Mouse (Mus musculus): ENCODE data around the gene Tmem176b. TPM values are rescaled to one million over a fixed set of nuclear protein-coding genes. Genes with fewer than 3 reads are reported as not detected.
"Not testable (repeated sequence)": the region's sequence is repeated elsewhere in the genome, so short reads cannot be mapped to it uniquely, and the experiment has no call there.

The Tmem176b gene
- polyA plus RNA-seq, 1 experiment from 2014 or later: 57.7 TPM

DNA sequence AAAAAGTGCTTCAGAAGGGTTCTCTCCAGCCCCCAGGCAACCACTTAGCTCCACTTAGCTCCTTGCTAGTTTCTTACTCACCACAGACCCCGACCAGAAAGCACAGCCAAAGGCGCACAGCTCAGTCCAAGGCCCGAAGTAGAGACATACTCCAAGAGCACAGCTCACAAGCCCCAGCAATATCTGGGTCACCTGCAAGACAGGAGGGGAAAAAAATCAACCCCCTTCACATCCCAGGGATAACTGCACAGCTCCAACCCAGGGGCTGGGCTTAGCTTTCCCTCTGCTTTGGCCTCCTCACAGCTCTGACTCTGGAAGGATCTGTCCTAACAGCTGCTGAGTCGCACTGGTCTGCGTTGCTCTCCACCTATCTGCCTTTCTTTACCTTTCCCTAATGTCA, 5.2 kb downstream of the Tmem176b start:
- H3K27me3 ChIP-seq (ENCODE audit: low read depth, poor library complexity, severe bottlenecking): no peaks in the 10 kb centered on the region
- WGBS: 84% methylated on average over 5 of the region's 5 CpGs
- H3K27ac ChIP-seq: no peak overlapping the region
- H3K4me3 ChIP-seq: no peak overlapping the region
- no peak for DNase-seq (ENCODE audit: low spot score)
- peaks cover 38% of the 10 kb centered on the region for H3K36me3 ChIP-seq
- no peaks in the 10 kb centered on the region for H3K9me3 ChIP-seq (replicated peaks)
- peaks cover 16% of the 10 kb centered on the region for H3K4me1 ChIP-seq

DNA sequence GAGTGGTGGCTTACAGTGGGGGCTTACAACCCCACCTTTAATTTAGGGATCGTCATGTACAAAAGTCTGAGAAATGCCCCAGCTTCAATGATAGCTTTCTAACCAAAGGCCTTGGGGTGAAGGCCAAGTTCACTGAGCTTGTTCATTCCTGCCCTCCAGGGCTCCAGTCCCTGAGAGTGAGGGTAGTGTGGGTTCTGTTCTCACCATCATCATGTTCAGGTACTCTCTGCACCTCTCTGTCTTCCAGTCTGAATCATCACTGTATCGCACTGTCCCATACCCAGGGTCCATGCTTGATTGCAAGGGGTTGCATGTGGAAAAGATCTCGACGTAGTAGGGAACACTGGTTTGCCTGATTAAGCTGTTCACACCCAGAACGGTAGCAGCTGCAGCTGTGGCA, 6.1 kb downstream of the Tmem176b start:
- no peak for DNase-seq (ENCODE audit: low spot score)
- 88% methylated on average over 5 of the region's 5 CpGs for WGBS
- no peaks in the 10 kb centered on the region for H3K9me3 ChIP-seq (replicated peaks)
- no peaks in the 10 kb centered on the region for H3K27me3 ChIP-seq (ENCODE audit: low read depth, poor library complexity, severe bottlenecking)
- H3K4me3 ChIP-seq: no peak overlapping the region
- H3K27ac ChIP-seq: no peak overlapping the region
- peaks cover 38% of the 10 kb centered on the region for H3K36me3 ChIP-seq
- peaks cover 7% of the 10 kb centered on the region for H3K4me1 ChIP-seq

DNA sequence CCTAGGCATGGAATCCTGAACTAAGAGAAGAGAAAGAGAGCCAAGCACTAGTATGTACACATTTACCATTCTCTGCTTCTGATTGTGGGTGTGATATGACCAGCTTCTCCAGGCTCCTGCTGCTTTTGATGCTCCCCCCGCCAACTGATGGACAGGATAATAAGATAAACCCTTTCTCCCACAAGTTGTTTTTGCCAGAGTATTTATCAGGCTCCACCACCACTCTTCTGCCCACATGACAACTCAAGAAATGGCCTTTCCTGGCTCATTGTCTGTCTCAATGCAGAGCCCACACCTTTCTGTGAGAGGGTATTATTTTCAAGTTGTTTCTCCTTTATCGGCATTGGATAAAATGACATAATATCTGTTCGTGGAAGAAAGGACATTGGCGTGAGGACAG, 7.8 kb downstream of the Tmem176b start:
- no peak for DNase-seq (ENCODE audit: low spot score)
- WGBS: 91% methylated on average over 4 of the region's 4 CpGs
- Histone ChIP-seq H3K4me1 (0 out of 2 replicates have a peak, but pooled peaks cover 3% of the 10 kb centered on the region), H3K27ac (no peak overlapping the region), H3K27me3 (ENCODE audit: low read depth, poor library complexity, severe bottlenecking) (no peaks in the 10 kb centered on the region), H3K9me3 (replicated peaks) (no peaks in the 10 kb centered on the region), H3K4me3 (no peak overlapping the region), H3K36me3 (peaks cover 38% of the 10 kb centered on the region)

DNA sequence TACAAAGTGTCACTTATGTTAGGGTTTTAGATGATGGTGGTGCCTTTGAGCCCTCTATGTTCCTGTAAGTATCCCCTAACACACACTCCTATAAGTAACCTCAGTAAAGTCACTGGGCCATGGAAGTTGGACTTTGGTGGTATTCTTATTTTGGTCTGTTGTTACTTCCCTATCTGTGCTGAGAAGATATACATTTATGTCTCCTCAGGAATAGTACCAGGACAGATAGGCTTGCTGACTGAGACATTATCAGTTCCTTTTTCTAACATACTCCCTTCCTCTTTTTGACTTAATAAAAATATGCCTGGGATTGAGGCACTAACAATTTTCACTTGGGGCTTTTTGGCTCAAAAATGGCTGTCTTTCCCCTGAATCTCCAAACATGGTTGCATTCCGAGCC, 8.9 kb downstream of the Tmem176b start:
- H3K27ac ChIP-seq: no peak overlapping the region
- H3K4me3 ChIP-seq: no peak overlapping the region
- 83% methylated on average over 1 of the region's 1 CpGs for WGBS
- DNase-seq (ENCODE audit: low spot score): no peak
- peaks cover 34% of the 10 kb centered on the region for H3K36me3 ChIP-seq
- H3K27me3 ChIP-seq (ENCODE audit: low read depth, poor library complexity, severe bottlenecking): no peaks in the 10 kb centered on the region
- 0 out of 2 replicates have a peak, but pooled peaks cover 3% of the 10 kb centered on the region for H3K4me1 ChIP-seq
- no peaks in the 10 kb centered on the region for H3K9me3 ChIP-seq (replicated peaks)

DNA sequence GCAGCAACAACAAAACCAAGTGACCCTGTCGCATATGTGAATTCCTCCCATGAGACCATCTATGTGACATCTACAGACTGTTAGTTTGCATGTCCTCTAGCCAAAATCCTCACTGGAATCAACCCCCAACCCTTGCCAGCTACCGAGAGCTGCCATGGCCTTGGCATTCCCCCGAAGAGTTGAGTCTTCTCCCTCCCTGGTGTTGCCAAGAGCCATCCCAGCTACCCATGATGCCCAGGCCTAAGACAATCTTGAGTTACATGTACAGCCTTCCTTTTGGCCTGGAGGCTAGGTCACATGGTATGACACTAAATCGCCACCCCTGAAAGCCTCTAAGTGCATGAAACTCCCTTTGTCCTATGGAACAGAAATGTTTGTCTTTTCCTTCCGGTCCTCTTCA, 10.2 kb downstream of the Tmem176b start:
- no peak for DNase-seq (ENCODE audit: low spot score)
- Histone ChIP-seq H3K27me3 (ENCODE audit: low read depth, poor library complexity, severe bottlenecking) (no peaks in the 10 kb centered on the region), H3K4me1 (0 out of 2 replicates have a peak, but pooled peaks cover 3% of the 10 kb centered on the region), H3K36me3 (peaks cover 34% of the 10 kb centered on the region), H3K27ac (no peak overlapping the region), H3K4me3 (no peak overlapping the region), H3K9me3 (replicated peaks) (no peaks in the 10 kb centered on the region)
- 91% methylated on average over 5 of the region's 5 CpGs for WGBS

DNA sequence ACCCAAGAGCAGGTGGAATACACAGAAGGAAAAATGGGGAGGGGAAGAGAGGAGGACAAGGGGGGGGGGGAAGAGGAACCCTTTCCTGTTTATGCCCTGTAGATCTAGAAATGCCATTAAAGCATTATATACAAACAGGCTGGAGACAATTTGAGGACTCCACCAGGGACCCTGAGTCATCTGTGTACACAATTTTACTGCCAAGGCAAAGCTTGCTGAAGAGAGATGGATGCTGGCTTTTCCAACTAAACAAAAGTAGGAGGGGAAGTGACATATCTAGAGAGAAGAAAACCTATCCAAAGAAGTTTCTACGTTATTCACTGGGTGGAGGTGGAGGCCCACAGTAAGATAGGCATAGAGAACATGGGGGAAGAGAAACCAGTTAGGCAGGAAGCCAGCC, 11.1 kb downstream of the Tmem176b start:
- no peaks in the 10 kb centered on the region for H3K9me3 ChIP-seq (replicated peaks)
- H3K4me1 ChIP-seq: 0 out of 2 replicates have a peak, but pooled peaks cover 3% of the 10 kb centered on the region
- 73% methylated on average over 1 of the region's 1 CpGs for WGBS
- H3K27me3 ChIP-seq (ENCODE audit: low read depth, poor library complexity, severe bottlenecking): no peaks in the 10 kb centered on the region
- DNase-seq (ENCODE audit: low spot score): no peak
- H3K27ac ChIP-seq: no peak overlapping the region
- no peak overlapping the region for H3K4me3 ChIP-seq
- peaks cover 26% of the 10 kb centered on the region for H3K36me3 ChIP-seq

DNA sequence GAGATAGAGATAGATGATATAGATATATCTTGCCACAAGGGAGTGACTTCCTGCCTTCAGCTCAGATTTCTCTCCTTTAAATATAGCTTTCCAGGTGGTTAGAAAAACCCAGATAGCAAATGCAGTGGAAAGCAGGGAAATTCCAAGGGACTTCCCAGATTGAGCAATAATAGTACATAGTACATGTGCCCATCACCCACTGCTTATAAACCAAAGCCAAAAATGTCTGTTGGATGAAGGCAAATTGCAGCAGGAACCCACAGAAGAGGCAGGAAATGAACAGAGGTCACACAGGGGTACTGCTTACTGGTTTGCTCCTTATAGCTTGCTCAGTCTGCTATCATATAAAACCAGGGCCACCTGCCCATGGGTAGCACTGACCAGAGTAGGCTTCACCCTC, 11.6 kb downstream of the Tmem176b start:
- no peaks in the 10 kb centered on the region for H3K9me3 ChIP-seq (replicated peaks)
- no peak overlapping the region for H3K4me3 ChIP-seq
- DNase-seq (ENCODE audit: low spot score): no peak
- peaks cover 20% of the 10 kb centered on the region for H3K36me3 ChIP-seq
- H3K27me3 ChIP-seq (ENCODE audit: low read depth, poor library complexity, severe bottlenecking): no peaks in the 10 kb centered on the region
- 0 out of 2 replicates have a peak, but pooled peaks cover 3% of the 10 kb centered on the region for H3K4me1 ChIP-seq
- H3K27ac ChIP-seq: no peak overlapping the region

DNA sequence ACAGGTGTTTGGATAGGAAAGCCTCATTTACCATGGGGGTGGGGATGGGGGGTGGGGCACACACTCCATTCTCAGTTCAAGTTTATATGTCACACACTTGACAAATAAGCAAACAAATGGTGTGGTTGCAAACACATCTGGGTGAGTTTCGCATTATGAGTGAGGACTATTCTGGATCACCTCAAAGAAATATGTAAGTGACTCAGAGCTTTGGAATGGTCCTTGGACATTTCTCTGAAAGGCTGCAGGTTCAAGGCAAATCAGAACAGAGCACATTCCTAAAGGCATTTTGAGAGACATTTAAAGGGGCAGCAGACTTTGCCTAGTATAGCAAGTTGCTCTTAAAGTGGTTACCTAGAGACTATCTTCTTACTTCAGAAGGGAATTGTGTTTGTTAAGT, 12.3 kb downstream of the Tmem176b start:
- H3K27me3 ChIP-seq (ENCODE audit: low read depth, poor library complexity, severe bottlenecking): no peaks in the 10 kb centered on the region
- no peak overlapping the region for H3K27ac ChIP-seq
- 78% methylated on average over 1 of the region's 1 CpGs for WGBS
- H3K4me3 ChIP-seq: no peak overlapping the region
- no peak for DNase-seq (ENCODE audit: low spot score)
- 0 out of 2 replicates have a peak, but pooled peaks cover 3% of the 10 kb centered on the region for H3K4me1 ChIP-seq
- H3K36me3 ChIP-seq: peaks cover 13% of the 10 kb centered on the region
- no peaks in the 10 kb centered on the region for H3K9me3 ChIP-seq (replicated peaks)

DNA sequence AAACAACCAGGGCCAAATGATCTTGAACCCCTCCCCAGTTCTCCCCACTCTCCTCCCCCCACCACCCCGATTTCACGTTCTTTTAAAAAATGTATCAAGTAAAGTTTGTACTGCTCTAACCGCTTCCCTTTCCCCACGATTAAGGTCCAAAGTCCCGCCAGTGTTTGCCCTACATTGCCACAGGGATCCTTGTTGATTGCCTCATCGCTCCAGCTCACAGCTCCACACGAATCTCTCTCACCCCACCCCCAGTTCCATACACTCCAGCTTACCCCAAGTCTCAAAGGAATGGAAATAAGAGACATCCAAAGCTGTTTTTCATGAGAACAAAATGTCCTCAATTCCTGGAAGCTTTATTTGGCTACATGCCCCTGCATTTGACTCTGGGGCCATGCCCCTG, 16.3 kb downstream of the Tmem176b start:
- no peaks in the 10 kb centered on the region for H3K27me3 ChIP-seq (ENCODE audit: low read depth, poor library complexity, severe bottlenecking)
- WGBS: 72% methylated on average over 7 of the region's 7 CpGs
- H3K4me3 ChIP-seq: no peak overlapping the region
- H3K4me1 ChIP-seq: 0 out of 2 replicates have a peak, but pooled peaks cover 3% of the 10 kb centered on the region
- H3K36me3 ChIP-seq: no peaks in the 10 kb centered on the region
- H3K27ac ChIP-seq: no peak overlapping the region
- no peaks in the 10 kb centered on the region for H3K9me3 ChIP-seq (replicated peaks)
- no peak for DNase-seq (ENCODE audit: low spot score)

DNA sequence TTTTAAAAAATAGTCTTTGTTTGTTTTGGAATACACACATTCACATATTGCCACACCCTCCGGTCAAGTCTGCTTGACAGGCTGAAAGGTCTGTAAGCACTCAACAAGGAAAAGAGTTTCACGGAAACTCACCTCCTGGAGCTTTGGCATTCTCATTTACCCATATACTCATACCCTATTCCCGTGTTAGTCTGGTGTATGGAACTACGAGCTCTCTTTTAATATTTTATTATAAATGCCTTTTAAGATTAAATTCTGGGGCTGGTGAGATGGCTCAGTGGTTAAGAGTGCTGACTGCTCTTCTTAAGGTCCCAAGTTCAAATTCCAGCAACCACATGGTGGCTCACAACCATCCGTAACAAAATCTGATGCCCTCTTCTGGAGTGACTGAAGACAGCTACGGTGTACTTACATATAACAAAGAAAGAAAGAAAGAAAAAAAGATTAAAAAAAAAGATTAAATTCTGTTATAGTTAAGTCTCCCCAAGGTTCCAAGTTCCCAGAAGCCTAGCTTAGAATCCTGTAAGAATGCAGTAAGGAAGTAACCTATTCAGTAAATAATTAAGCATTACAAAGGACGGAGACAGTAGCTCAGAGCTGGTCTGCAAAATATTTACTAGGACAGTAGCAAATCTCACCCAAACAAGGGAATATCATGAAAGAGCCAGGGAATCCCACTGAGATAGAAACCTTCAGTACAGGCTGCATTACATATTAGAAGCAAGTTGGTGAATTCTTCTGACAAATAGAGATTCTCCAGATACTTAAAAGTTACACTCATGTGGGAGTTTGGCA, 19.1 kb downstream of the Tmem176b start:
- not testable (repeated sequence) for H3K27me3 ChIP-seq (ENCODE audit: low read depth, poor library complexity, severe bottlenecking); H3K9me3 ChIP-seq (replicated peaks); H3K4me1 ChIP-seq; H3K36me3 ChIP-seq; DNase-seq (ENCODE audit: low spot score); H3K27ac ChIP-seq; H3K4me3 ChIP-seq
- 87% methylated on average over 7 of the region's 7 CpGs for WGBS

DNA sequence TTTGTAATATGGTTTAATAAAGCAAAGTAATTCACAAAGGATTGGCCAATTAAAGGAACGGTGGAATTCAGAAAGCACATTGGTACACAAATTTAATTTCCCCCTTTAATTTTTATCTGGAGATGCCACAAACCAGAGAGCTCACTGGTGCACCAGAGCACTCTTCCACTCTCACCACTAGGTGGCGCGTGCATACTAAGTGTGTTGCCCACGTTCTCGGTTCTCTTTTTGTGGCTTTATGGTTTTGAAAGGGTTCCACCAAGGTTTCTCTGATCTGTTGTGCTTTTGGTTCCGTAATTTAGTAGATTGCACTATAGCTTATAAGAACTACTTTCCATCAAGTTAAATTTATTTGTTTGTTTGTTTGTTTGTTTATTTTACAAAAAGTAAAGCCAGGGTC, 23.5 kb downstream of the Tmem176b start:
- no peak overlapping the region for H3K27ac ChIP-seq
- no peaks in the 10 kb centered on the region for H3K9me3 ChIP-seq (replicated peaks)
- no peaks in the 10 kb centered on the region for H3K27me3 ChIP-seq (ENCODE audit: low read depth, poor library complexity, severe bottlenecking)
- peak; percentile 79 for DNase-seq (ENCODE audit: low spot score)
- H3K4me1 ChIP-seq: no peaks in the 10 kb centered on the region
- no peaks in the 10 kb centered on the region for H3K36me3 ChIP-seq
- WGBS: 13% methylated on average over 6 of the region's 6 CpGs
- H3K4me3 ChIP-seq: no peak overlapping the region

DNA sequence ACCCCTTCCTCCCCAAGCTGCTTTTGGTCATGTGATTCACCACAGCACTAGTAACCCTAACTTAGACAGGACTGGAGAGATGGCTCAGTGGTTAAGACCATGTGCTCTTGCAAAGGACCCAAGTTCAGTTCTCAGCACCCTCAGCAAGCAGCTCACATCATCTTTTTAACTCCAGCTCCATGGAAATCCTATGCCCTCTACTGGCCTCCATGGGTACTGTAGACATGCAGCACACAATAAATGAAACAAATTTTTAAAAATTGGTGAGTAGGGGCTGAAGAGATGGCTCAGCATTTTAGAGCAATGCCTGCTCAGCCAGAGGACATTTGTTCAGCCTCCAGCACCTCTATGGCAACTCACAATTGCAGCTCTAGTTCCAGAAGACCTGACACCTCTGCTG, 26.3 kb downstream of the Tmem176b start:
- Histone ChIP-seq H3K4me3 (no peak overlapping the region), H3K36me3 (no peaks in the 10 kb centered on the region), H3K27ac (no peak overlapping the region), H3K9me3 (replicated peaks) (no peaks in the 10 kb centered on the region), H3K27me3 (ENCODE audit: low read depth, poor library complexity, severe bottlenecking) (no peaks in the 10 kb centered on the region), H3K4me1 (no peaks in the 10 kb centered on the region)
- DNase-seq (ENCODE audit: low spot score): no peak

DNA sequence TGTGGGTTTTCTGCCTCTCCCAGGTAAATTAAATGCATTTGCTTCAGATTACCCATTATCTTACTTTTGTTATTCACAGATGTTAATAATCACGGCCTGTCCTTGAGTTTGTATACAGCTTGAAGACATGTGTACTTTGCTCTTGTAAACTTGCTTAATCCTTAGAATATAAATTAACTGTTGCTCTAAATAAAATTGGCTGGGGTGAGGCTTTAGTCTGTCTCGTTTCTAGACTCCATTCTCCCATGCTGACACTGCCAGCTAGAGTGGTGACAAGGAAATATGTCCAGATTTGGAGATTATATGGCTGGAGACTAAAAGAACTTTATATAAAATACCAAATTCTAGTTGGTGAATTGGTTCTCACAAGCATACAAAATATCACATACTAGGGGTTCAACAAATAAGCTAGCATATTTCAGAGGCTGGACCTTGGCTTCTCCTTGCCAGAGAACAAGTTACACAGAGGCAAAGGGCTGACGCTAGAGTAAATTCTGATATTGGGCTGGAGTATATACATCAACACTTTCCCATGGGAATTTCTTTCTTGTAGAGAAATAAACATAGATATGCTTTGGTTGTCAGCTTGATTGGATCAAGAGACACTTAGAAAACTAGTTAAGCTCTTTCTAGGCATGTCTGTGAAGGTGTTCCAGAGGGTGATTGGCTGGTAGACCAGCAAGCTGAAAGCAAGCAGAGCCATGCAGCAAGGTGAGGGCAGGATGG, 31.6 kb downstream of the Tmem176b start:
- H3K36me3 ChIP-seq: no peaks in the 10 kb centered on the region
- H3K27me3 ChIP-seq (ENCODE audit: low read depth, poor library complexity, severe bottlenecking): no peaks in the 10 kb centered on the region
- no peaks in the 10 kb centered on the region for H3K4me1 ChIP-seq
- no peak overlapping the region for H3K4me3 ChIP-seq
- no peak for DNase-seq (ENCODE audit: low spot score)
- no peak overlapping the region for H3K27ac ChIP-seq
- H3K9me3 ChIP-seq (replicated peaks): no peaks in the 10 kb centered on the region
- WGBS: 78% methylated on average over 3 of the region's 3 CpGs
